ENCODE assay signal across 8 mouse cellular contexts in the genomic region with DNA sequence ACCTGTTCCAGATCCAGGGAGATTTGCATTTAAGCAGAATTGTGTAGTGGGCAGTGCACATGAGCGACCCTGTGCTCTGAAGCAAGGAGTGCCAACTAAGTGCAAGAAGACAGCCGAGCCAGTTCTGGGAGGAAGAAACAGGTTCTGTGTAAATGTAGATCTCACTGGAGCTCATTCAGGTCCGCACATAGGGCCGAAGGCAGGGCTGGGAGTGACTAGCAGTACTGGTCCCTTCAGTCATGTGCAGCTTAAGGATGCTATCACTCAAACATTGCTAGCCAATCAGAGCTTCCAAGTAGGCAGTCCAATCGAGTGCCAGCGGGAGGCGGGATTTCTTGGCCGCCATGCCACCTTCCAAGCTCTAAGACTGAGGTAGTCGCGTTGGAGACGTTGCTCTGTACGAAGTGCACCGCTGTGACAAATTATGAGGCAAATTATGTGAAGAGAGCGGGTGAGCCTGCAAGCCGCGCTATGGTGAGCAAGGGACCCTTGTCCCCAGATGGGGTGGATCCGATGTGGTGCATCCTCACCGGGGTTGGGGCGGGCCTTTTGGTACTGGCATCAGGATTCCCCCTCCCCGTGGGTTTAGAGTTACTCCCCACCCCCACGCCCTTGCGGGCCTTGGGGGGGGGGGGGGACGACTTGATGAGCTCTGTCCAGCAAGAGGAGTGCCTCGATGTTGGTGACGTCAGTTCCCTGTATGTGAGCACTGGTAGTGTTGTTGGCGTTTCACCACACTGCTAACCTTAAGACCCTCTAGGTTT. TPM values are rescaled to one million over a fixed set of nuclear protein-coding genes. Genes with fewer than 3 reads are reported as not detected.
DNase-seq lines count a peak whose midpoint lies in the region; ATAC-seq and TF ChIP-seq lines count a peak whose summit lies in the region.

No protein-coding gene starts in this region.

- H3K4me1 ChIP-seq in forebrain, embryonic 10.5 days = 0 out of 2 replicates have a peak, but pooled peaks cover 3% of the 10 kb centered on the region
- H3K4me1 ChIP-seq in heart, embryonic 15.5 days (replicated peaks) = peaks cover 8% of the 10 kb centered on the region; the same call in 1 of the 2 replicates
- H3K4me1 ChIP-seq in liver, embryonic 14.5 days (replicated peaks; ENCODE audit: control insufficient read depth in 2 of 2, insufficient read depth in 2 of 2, low read length in 1 of 2) = peaks cover 5% of the 10 kb centered on the region in 2 experiments; a peak in 2 of 4 replicates
- no peaks in the 10 kb centered on the region; the same call in 1 of the 2 replicates for H3K4me1 ChIP-seq in neural tube, embryonic 11.5 days (ENCODE audit: control insufficient read depth, insufficient read depth, low read length)
- 0 out of 2 replicates have a peak, but pooled peaks cover 2% of the 10 kb centered on the region for H3K4me1 ChIP-seq in stomach, postnatal 0 days (replicated peaks; ENCODE audit: control insufficient read depth, insufficient read depth)

- peak; percentile 72 to 77 for DNase-seq in CD8-positive naive resting alpha-beta T cell, adult 2 months (ENCODE audit: low read depth in 2 of 2, low spot score in 2 of 2)
- peak; percentile 75 for DNase-seq in c-Kit-positive CD71-negative TER-119-negative erythroid progenitor cells, embryonic 14.5 days (ENCODE audit: low read depth)
- peak; percentile 85 for DNase-seq in forebrain, embryonic 10.5 days (ENCODE audit: extremely low spot score, low spot score)
- DNase-seq in kidney, postnatal 25 days = peak; percentile 91 to 95
- DNase-seq in liver, embryonic 14.5 days (ENCODE audit: low read depth in 3 of 3, low spot score in 3 of 3) = peak; percentile 83 to 90 (median 83)
- peak; percentile 91 for DNase-seq in neural tube, embryonic 11.5 days (ENCODE audit: low spot score)
- DNase-seq in stomach, postnatal 0 days (ENCODE audit: low spot score) = peak; percentile 88

- peak overlapping the region; percentile 92 for H3K27ac ChIP-seq in forebrain, embryonic 10.5 days
- H3K27ac ChIP-seq in heart, embryonic 15.5 days = peak overlapping the region; percentile 99
- H3K27ac ChIP-seq in liver, embryonic 14.5 days = peak overlapping the region; percentile 87
- peak overlapping the region; percentile 86 for H3K27ac ChIP-seq in neural tube, embryonic 11.5 days (ENCODE audit: low read depth, low read length)
- H3K27ac ChIP-seq in stomach, postnatal 0 days (replicated peaks) = peak overlapping the region; percentile 96

- no peak for TF ChIP-seq EP300 in liver, embryonic 14.5 days (IDR thresholded peaks at IDR 0.05; ENCODE audit: low read depth)
- no peak for TF ChIP-seq EP300 in stomach, postnatal 0 days (optimal IDR thresholded peaks at IDR 0.05)

- H3K9ac ChIP-seq in heart, embryonic 15.5 days = peak overlapping the region; percentile 75
- H3K9ac ChIP-seq in liver, embryonic 14.5 days (replicated peaks) = peak overlapping the region; percentile 72
- peak overlapping the region; percentile 64 for H3K9ac ChIP-seq in neural tube, embryonic 11.5 days (ENCODE audit: low read length)
- H3K9ac ChIP-seq in stomach, postnatal 0 days (ENCODE audit: low read length) = peak overlapping the region; percentile 69

- H3K27me3 ChIP-seq in forebrain, embryonic 10.5 days (ENCODE audit: poor library complexity, severe bottlenecking) = no peaks in the 10 kb centered on the region
- H3K27me3 ChIP-seq in heart, embryonic 15.5 days = no peaks in the 10 kb centered on the region
- no peaks in the 10 kb centered on the region for H3K27me3 ChIP-seq in liver, embryonic 14.5 days (ENCODE audit: control insufficient read depth, insufficient read depth, low read length)
- H3K27me3 ChIP-seq in neural tube, embryonic 11.5 days (ENCODE audit: control insufficient read depth, insufficient read depth, low read length) = no peaks in the 10 kb centered on the region
- H3K27me3 ChIP-seq in stomach, postnatal 0 days (ENCODE audit: control insufficient read depth, insufficient read depth, low read length) = no peaks in the 10 kb centered on the region

- H3K36me3 ChIP-seq in forebrain, embryonic 10.5 days (replicated peaks) = peaks cover 49% of the 10 kb centered on the region
- peaks cover 19% of the 10 kb centered on the region for H3K36me3 ChIP-seq in heart, embryonic 15.5 days
- H3K36me3 ChIP-seq in liver, embryonic 14.5 days (replicated peaks; ENCODE audit: control insufficient read depth, insufficient read depth, low read depth) = no peaks in the 10 kb centered on the region; the same call in 1 of the 2 replicates
- H3K36me3 ChIP-seq in neural tube, embryonic 11.5 days (ENCODE audit: control insufficient read depth, insufficient read depth, low read length) = peaks cover 5% of the 10 kb centered on the region
- H3K36me3 ChIP-seq in stomach, postnatal 0 days (ENCODE audit: control insufficient read depth, insufficient read depth, low read length) = peaks cover 3% of the 10 kb centered on the region; the same call in 1 of the 2 replicates

- no peak for TF ChIP-seq CTCF in liver, embryonic 14.5 days (IDR thresholded peaks at IDR 0.05; ENCODE audit: low read depth)
- TF ChIP-seq CTCF in stomach, postnatal 0 days (IDR thresholded peaks at IDR 0.05; ENCODE audit: low read depth) = 0 out of 2 replicates have a peak, but pooled peaks have one; percentile 1

- H3K9me3 ChIP-seq in forebrain, embryonic 10.5 days = peaks cover 30% of the 10 kb centered on the region
- H3K9me3 ChIP-seq in heart, embryonic 15.5 days (replicated peaks) = no peaks in the 10 kb centered on the region
- H3K9me3 ChIP-seq in liver, embryonic 14.5 days (ENCODE audit: control insufficient read depth, low read length) = no peaks in the 10 kb centered on the region
- 0 out of 2 replicates have a peak, but pooled peaks cover 3% of the 10 kb centered on the region for H3K9me3 ChIP-seq in neural tube, embryonic 11.5 days (ENCODE audit: control insufficient read depth, low read length)
- H3K9me3 ChIP-seq in stomach, postnatal 0 days (ENCODE audit: control insufficient read depth, low read length) = no peaks in the 10 kb centered on the region

- peak overlapping the region; percentile 95 for H3K4me2 ChIP-seq in heart, embryonic 15.5 days
- H3K4me2 ChIP-seq in liver, embryonic 14.5 days (ENCODE audit: low read depth) = peak overlapping the region; percentile 91
- H3K4me2 ChIP-seq in neural tube, embryonic 11.5 days (ENCODE audit: low read depth) = peak overlapping the region; percentile 88
- H3K4me2 ChIP-seq in stomach, postnatal 0 days (replicated peaks; ENCODE audit: low read depth) = peak overlapping the region; percentile 89

- 0% methylated on average over 25 of the region's 26 CpGs for WGBS in forebrain, embryonic 10.5 days
- WGBS in heart, embryonic 15.5 days = 0% methylated on average over 26 of the region's 26 CpGs
- under 1% methylated on average over 26 of the region's 26 CpGs for WGBS in liver, embryonic 14.5 days (ENCODE audit: insufficient replicate concordance)
- WGBS in neural tube, embryonic 11.5 days = under 1% methylated on average over 24 of the region's 26 CpGs
- whole genome bisulfite sequencing in stomach, postnatal 0 days = under 1% methylated on average over 25 of the region's 26 CpGs

- peak; percentile 93 for ATAC-seq in heart, embryonic 15.5 days (replicated peaks; ENCODE audit: insufficient number of reproducible peaks, insufficient read depth, low FRiP score, low read depth)
- peak; percentile 97 for ATAC-seq in liver, embryonic 14.5 days (ENCODE audit: insufficient read depth)
- ATAC-seq in neural tube, embryonic 11.5 days (ENCODE audit: insufficient read depth, low FRiP score, low TSS enrichment) = peak; percentile 95
- ATAC-seq in stomach, postnatal 0 days (ENCODE audit: low FRiP score, low TSS enrichment) = peak; percentile 99

- H3K4me3 ChIP-seq in forebrain, embryonic 10.5 days = peak overlapping the region; percentile 70
- peak overlapping the region; percentile 86 for H3K4me3 ChIP-seq in heart, embryonic 15.5 days
- peak overlapping the region; percentile 77 to 99 for H3K4me3 ChIP-seq in liver, embryonic 14.5 days (ENCODE audit: insufficient read depth in 1 of 2, low read depth in 2 of 2, low read length in 2 of 2)
- peak overlapping the region; percentile 55 for H3K4me3 ChIP-seq in neural tube, embryonic 11.5 days (ENCODE audit: low read depth, low read length)
- H3K4me3 ChIP-seq in stomach, postnatal 0 days (ENCODE audit: low read depth, low read length) = peak overlapping the region; percentile 65

RNA-seq across cellular contexts. Expression of a gene that starts 0.4 kb away (rescaled TPM):
- polyA plus RNA-seq in forebrain, embryonic 10.5 days (2016; fragmentation: Nextera tagmentation; extraction: Ambion mirVana) = 13.5 and 14.4 TPM in 2 replicates
- polyA plus RNA-seq in heart, embryonic 15.5 days (2015; fragmentation: Nextera tagmentation; extraction: Ambion mirVana) = 5.5 and 6.4 TPM in 2 replicates
- polyA plus RNA-seq in liver, embryonic 14.5 days (2012; rRNA removed) = 0.69 and 1.4 TPM in 2 replicates
- 3.0 and 3.4 TPM in 2 replicates for polyA plus RNA-seq in liver, embryonic 14.5 days (2014; fragmentation: Nextera tagmentation; extraction: Ambion mirVana)
- polyA plus RNA-seq in neural tube, embryonic 11.5 days (2014; fragmentation: Nextera tagmentation; extraction: Ambion mirVana) = 17.0 and 19.7 TPM in 2 replicates
- 5.2 and 6.2 TPM in 2 replicates for polyA plus RNA-seq in stomach, postnatal 0 days (2015; fragmentation: Nextera tagmentation; extraction: Ambion mirVana)

RNA-seq across cellular contexts. Expression of a gene that starts 34.4 kb away (rescaled TPM):
- 14.4 and 16.5 TPM in 2 replicates for polyA plus RNA-seq in forebrain, embryonic 10.5 days (2016; fragmentation: Nextera tagmentation; extraction: Ambion mirVana)
- 6.3 and 6.8 TPM in 2 replicates for polyA plus RNA-seq in heart, embryonic 15.5 days (2015; fragmentation: Nextera tagmentation; extraction: Ambion mirVana)
- polyA plus RNA-seq in liver, embryonic 14.5 days (2012; rRNA removed) = 2.5 and 4.0 TPM in 2 replicates
- polyA plus RNA-seq in liver, embryonic 14.5 days (2014; fragmentation: Nextera tagmentation; extraction: Ambion mirVana) = 4.3 and 5.5 TPM in 2 replicates
- 15.9 and 17.0 TPM in 2 replicates for polyA plus RNA-seq in neural tube, embryonic 11.5 days (2014; fragmentation: Nextera tagmentation; extraction: Ambion mirVana)
- 3.6 and 3.7 TPM in 2 replicates for polyA plus RNA-seq in stomach, postnatal 0 days (2015; fragmentation: Nextera tagmentation; extraction: Ambion mirVana)

RNA-seq across cellular contexts. Expression of a gene that starts 59.9 kb away (rescaled TPM):
- polyA plus RNA-seq in forebrain, embryonic 10.5 days (2016; fragmentation: Nextera tagmentation; extraction: Ambion mirVana) = not detected in 2 replicates
- not detected in 2 replicates for polyA plus RNA-seq in heart, embryonic 15.5 days (2015; fragmentation: Nextera tagmentation; extraction: Ambion mirVana)
- not detected in 2 replicates for polyA plus RNA-seq in liver, embryonic 14.5 days (2012; rRNA removed)
- not detected in 2 replicates for polyA plus RNA-seq in liver, embryonic 14.5 days (2014; fragmentation: Nextera tagmentation; extraction: Ambion mirVana)
- polyA plus RNA-seq in neural tube, embryonic 11.5 days (2014; fragmentation: Nextera tagmentation; extraction: Ambion mirVana) = not detected in 2 replicates
- polyA plus RNA-seq in stomach, postnatal 0 days (2015; fragmentation: Nextera tagmentation; extraction: Ambion mirVana) = not detected in 2 replicates

Comparison
In these comparisons a context has a peak if more than half of its experiments do, and no peak if none do; other contexts are left out.
1. Peak in every context shown above with its lines: DNase-seq, ATAC-seq, H3K4me3 ChIP-seq and H3K27ac ChIP-seq.